Mouse (Mus musculus): Measurements from ENCODE around the gene Clec16a.

GRCm38 (mm10) chr16:10613996-10614395 is 68.9 kb downstream of the Clec16a start:
- TF ChIP-seq CTCF (IDR thresholded peaks at IDR 0.05; ENCODE audit: low read depth) (no peak), EP300 (IDR thresholded peaks at IDR 0.05; ENCODE audit: low read depth) (no peak)
